Mouse (Mus musculus): ENCODE data around the gene Parvb. TPM values are rescaled to one million over a fixed set of nuclear protein-coding genes. Genes with fewer than 3 reads are reported as not detected.

The Parvb gene
- polyA plus RNA-seq, 1 experiment from 2014 or later: 5.3 TPM

GRCm38 (mm10) chr15:84210461-84210860 lies 21.4 kb upstream of the Parvb start:
- no peaks in the 10 kb centered on the region for H3K9me3 ChIP-seq (replicated peaks)
- peak overlapping the region; percentile 68 for H3K4me2 ChIP-seq
- peak overlapping the region; percentile 57 for H3K9ac ChIP-seq
- H3K27ac ChIP-seq (replicated peaks): peak overlapping the region; percentile 93
- H3K4me3 ChIP-seq (replicated peaks): peak overlapping the region; percentile 26; the same call in 1 of the 2 replicates
- WGBS (ENCODE audit: insufficient replicate concordance): 70% methylated on average over 13 of the region's 13 CpGs
- ATAC-seq (ENCODE audit: insufficient read depth): peak; percentile 33
- H3K27me3 ChIP-seq: no peaks in the 10 kb centered on the region
- H3K36me3 ChIP-seq (replicated peaks): peaks cover 71% of the 10 kb centered on the region
- peaks cover 55% of the 10 kb centered on the region for H3K4me1 ChIP-seq (replicated peaks)

- ATAC-seq (ENCODE audit: insufficient read depth): no peak
- no peaks in the 10 kb centered on the region for H3K9me3 ChIP-seq (replicated peaks)
- WGBS (ENCODE audit: insufficient replicate concordance): 85% methylated on average over 13 of the region's 13 CpGs
- peak overlapping the region; percentile 68; the same call in 1 of the 2 replicates for H3K4me2 ChIP-seq
- peaks cover 58% of the 10 kb centered on the region for H3K4me1 ChIP-seq (replicated peaks)
- no peak overlapping the region for H3K4me3 ChIP-seq (replicated peaks)
- peak overlapping the region; percentile 93 for H3K27ac ChIP-seq (replicated peaks)
- peaks cover 67% of the 10 kb centered on the region for H3K36me3 ChIP-seq (replicated peaks)
- H3K27me3 ChIP-seq: no peaks in the 10 kb centered on the region
- peak overlapping the region; percentile 57; the same call in 1 of the 2 replicates for H3K9ac ChIP-seq
Observed at GRCm38 (mm10) chr15:84210941-84211340, 20.9 kb upstream of the Parvb start.

- H3K36me3 ChIP-seq (replicated peaks): peaks cover 61% of the 10 kb centered on the region
- no peaks in the 10 kb centered on the region for H3K27me3 ChIP-seq
- no peaks in the 10 kb centered on the region for H3K9me3 ChIP-seq (replicated peaks)
- WGBS (ENCODE audit: insufficient replicate concordance): 63% methylated on average over 4 of the region's 4 CpGs
- no peak overlapping the region for H3K9ac ChIP-seq
- ATAC-seq (ENCODE audit: insufficient read depth): no peak
- no peak overlapping the region for H3K4me3 ChIP-seq (replicated peaks)
- no peak overlapping the region for H3K4me2 ChIP-seq
- H3K4me1 ChIP-seq (replicated peaks): peaks cover 64% of the 10 kb centered on the region
- peak overlapping the region; percentile 93 for H3K27ac ChIP-seq (replicated peaks)
Observed at GRCm38 (mm10) chr15:84211564-84211963, 20.3 kb upstream of the Parvb start.

GRCm38 (mm10) chr15:84212031-84212755 lies 19.6 kb upstream of the Parvb start:
- Histone ChIP-seq H3K27ac (replicated peaks) (peak overlapping the region; percentile 93), H3K4me2 (no peak overlapping the region), H3K4me3 (replicated peaks) (no peak overlapping the region), H3K9me3 (replicated peaks) (no peaks in the 10 kb centered on the region), H3K4me1 (replicated peaks) (peaks cover 66% of the 10 kb centered on the region), H3K36me3 (replicated peaks) (peaks cover 54% of the 10 kb centered on the region), H3K9ac (no peak overlapping the region), H3K27me3 (peaks cover under 1% of the 10 kb centered on the region; the same call in 1 of the 2 replicates)
- 0 out of 2 replicates have a peak, but pooled peaks have one; percentile 10 for ATAC-seq (ENCODE audit: insufficient read depth)
- WGBS (ENCODE audit: insufficient replicate concordance): 35% methylated on average over 6 of the region's 6 CpGs

GRCm38 (mm10) chr15:84212756-84213105 lies 19.1 kb upstream of the Parvb start:
- no peaks in the 10 kb centered on the region for H3K9me3 ChIP-seq (replicated peaks)
- ATAC-seq (ENCODE audit: insufficient read depth): no peak
- WGBS (ENCODE audit: insufficient replicate concordance): 86% methylated on average over 2 of the region's 2 CpGs
- H3K27ac ChIP-seq (replicated peaks): no peak overlapping the region
- H3K9ac ChIP-seq: no peak overlapping the region
- peaks cover 50% of the 10 kb centered on the region for H3K36me3 ChIP-seq (replicated peaks)
- peaks cover 5% of the 10 kb centered on the region for H3K27me3 ChIP-seq
- no peak overlapping the region for H3K4me3 ChIP-seq (replicated peaks)
- no peak overlapping the region for H3K4me2 ChIP-seq
- H3K4me1 ChIP-seq (replicated peaks): peaks cover 64% of the 10 kb centered on the region

- WGBS (ENCODE audit: insufficient replicate concordance): 75% methylated on average over 6 of the region's 6 CpGs
- H3K36me3 ChIP-seq (replicated peaks): peaks cover 47% of the 10 kb centered on the region
- H3K27ac ChIP-seq (replicated peaks): no peak overlapping the region
- H3K27me3 ChIP-seq: peaks cover 10% of the 10 kb centered on the region
- peaks cover 66% of the 10 kb centered on the region for H3K4me1 ChIP-seq (replicated peaks)
- no peaks in the 10 kb centered on the region for H3K9me3 ChIP-seq (replicated peaks)
- no peak for ATAC-seq (ENCODE audit: insufficient read depth)
- H3K9ac ChIP-seq: no peak overlapping the region
- no peak overlapping the region for H3K4me2 ChIP-seq
- H3K4me3 ChIP-seq (replicated peaks): no peak overlapping the region
Observed at GRCm38 (mm10) chr15:84213162-84213739, 18.6 kb upstream of the Parvb start.

GRCm38 (mm10) chr15:84214476-84214875 lies 17.4 kb upstream of the Parvb start:
- WGBS (ENCODE audit: insufficient replicate concordance): 89% methylated on average over 7 of the region's 7 CpGs
- ATAC-seq (ENCODE audit: insufficient read depth): no peak

GRCm38 (mm10) chr15:84215273-84215672 lies 16.6 kb upstream of the Parvb start:
- 76% methylated on average over 2 of the region's 2 CpGs for WGBS (ENCODE audit: insufficient replicate concordance)
- no peak overlapping the region for H3K4me3 ChIP-seq (replicated peaks)
- H3K4me1 ChIP-seq (replicated peaks): peaks cover 55% of the 10 kb centered on the region
- no peak overlapping the region for H3K4me2 ChIP-seq
- ATAC-seq (ENCODE audit: insufficient read depth): no peak
- H3K27ac ChIP-seq (replicated peaks): no peak overlapping the region
- no peaks in the 10 kb centered on the region for H3K9me3 ChIP-seq (replicated peaks)
- H3K9ac ChIP-seq: no peak overlapping the region
- peaks cover 30% of the 10 kb centered on the region for H3K36me3 ChIP-seq (replicated peaks)
- H3K27me3 ChIP-seq: peaks cover 28% of the 10 kb centered on the region

More at GRCm38 (mm10) chr15:84214476-84214875, 17.4 kb upstream of the Parvb start:
- Histone ChIP-seq H3K9ac (no peak overlapping the region), H3K4me2 (no peak overlapping the region), H3K4me1 (replicated peaks) (peaks cover 62% of the 10 kb centered on the region), H3K9me3 (replicated peaks) (no peaks in the 10 kb centered on the region), H3K27ac (replicated peaks) (no peak overlapping the region), H3K27me3 (peaks cover 22% of the 10 kb centered on the region), H3K4me3 (replicated peaks) (no peak overlapping the region), H3K36me3 (replicated peaks) (peaks cover 36% of the 10 kb centered on the region)

GRCm38 (mm10) chr15:84216026-84216425 lies 15.8 kb upstream of the Parvb start:
- Histone ChIP-seq H3K27ac (replicated peaks) (peak overlapping the region; percentile 48; the same call in 1 of the 2 replicates), H3K27me3 (peaks cover 29% of the 10 kb centered on the region), H3K9ac (no peak overlapping the region), H3K36me3 (replicated peaks) (peaks cover 23% of the 10 kb centered on the region), H3K4me3 (replicated peaks) (no peak overlapping the region), H3K9me3 (replicated peaks) (no peaks in the 10 kb centered on the region), H3K4me2 (no peak overlapping the region), H3K4me1 (replicated peaks) (peaks cover 47% of the 10 kb centered on the region)
- ATAC-seq (ENCODE audit: insufficient read depth): no peak

- peak overlapping the region; percentile 48; the same call in 1 of the 2 replicates for H3K27ac ChIP-seq (replicated peaks)
- no peak overlapping the region for H3K9ac ChIP-seq
- H3K27me3 ChIP-seq: peaks cover 29% of the 10 kb centered on the region
- H3K36me3 ChIP-seq (replicated peaks): peaks cover 18% of the 10 kb centered on the region
- H3K4me3 ChIP-seq (replicated peaks): no peak overlapping the region
- peaks cover 42% of the 10 kb centered on the region for H3K4me1 ChIP-seq (replicated peaks)
- H3K9me3 ChIP-seq (replicated peaks): no peaks in the 10 kb centered on the region
- no peak overlapping the region for H3K4me2 ChIP-seq
- no peak for ATAC-seq (ENCODE audit: insufficient read depth)
- WGBS (ENCODE audit: insufficient replicate concordance): 64% methylated on average over 7 of the region's 7 CpGs
Observed at GRCm38 (mm10) chr15:84216461-84217084, 15.3 kb upstream of the Parvb start.

All from liver, embryonic 15.5 days (tissue).